Mouse (Mus musculus) ZHBTc4 (cell line): ENCODE data around the gene Ada.
"Not testable (repeated sequence)": the region's sequence is repeated elsewhere in the genome, so short reads cannot be mapped to it uniquely, and the experiment has no call there.

Source experiments
- DNase-seq: peaks from one replicate; pipeline ENCODE4 v3.0.0-alpha.2; 2011; ENCODE audit warnings: low read depth, low spot score

The Ada gene

DNA sequence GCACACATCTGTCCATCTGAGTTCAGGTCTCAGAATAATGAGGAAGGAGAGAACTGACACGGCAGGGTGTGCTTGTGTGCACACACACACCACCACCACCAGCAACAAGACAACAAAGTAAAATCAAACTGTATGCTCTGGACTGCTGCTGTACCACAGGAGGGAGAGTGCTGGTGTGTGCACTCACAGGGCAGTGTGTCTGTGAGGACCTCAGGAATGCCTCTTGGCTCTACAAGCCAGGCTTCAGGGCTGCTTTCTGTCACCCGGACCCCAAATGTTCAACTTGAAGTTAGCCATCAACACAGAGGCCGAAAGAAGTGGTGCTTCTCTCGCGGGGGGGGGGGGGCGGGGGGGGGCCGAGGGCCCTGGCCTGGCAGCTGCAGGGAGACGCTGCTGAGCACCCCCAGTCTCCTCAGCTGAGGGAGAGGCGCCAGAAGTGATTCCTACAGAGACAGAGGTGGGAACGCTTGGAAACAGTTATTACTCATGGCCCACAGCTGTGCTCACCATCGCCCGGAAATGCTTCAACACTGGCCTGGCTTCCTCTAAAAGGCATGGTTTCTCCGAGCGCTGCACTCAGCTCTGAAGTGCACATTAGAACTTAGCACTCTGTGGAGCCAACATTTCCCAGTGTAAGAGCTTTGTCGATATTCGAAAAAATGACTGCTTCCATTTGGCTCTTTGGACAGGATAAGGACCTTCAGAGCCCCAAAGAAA lies 52.1 kb downstream of the Ada start:
- no peak for DNase-seq

GRCm38 (mm10) chr2:163696763-163697162 lies 53.3 kb downstream of the Ada start:
- DNase-seq = peak; percentile 20

GRCm38 (mm10) chr2:163693716-163694314 lies 56.2 kb downstream of the Ada start:
- DNase-seq = no peak

- no peak for DNase-seq
Measured at GRCm38 (mm10) chr2:163692873-163693612, 57.0 kb downstream of the Ada start.

DNA sequence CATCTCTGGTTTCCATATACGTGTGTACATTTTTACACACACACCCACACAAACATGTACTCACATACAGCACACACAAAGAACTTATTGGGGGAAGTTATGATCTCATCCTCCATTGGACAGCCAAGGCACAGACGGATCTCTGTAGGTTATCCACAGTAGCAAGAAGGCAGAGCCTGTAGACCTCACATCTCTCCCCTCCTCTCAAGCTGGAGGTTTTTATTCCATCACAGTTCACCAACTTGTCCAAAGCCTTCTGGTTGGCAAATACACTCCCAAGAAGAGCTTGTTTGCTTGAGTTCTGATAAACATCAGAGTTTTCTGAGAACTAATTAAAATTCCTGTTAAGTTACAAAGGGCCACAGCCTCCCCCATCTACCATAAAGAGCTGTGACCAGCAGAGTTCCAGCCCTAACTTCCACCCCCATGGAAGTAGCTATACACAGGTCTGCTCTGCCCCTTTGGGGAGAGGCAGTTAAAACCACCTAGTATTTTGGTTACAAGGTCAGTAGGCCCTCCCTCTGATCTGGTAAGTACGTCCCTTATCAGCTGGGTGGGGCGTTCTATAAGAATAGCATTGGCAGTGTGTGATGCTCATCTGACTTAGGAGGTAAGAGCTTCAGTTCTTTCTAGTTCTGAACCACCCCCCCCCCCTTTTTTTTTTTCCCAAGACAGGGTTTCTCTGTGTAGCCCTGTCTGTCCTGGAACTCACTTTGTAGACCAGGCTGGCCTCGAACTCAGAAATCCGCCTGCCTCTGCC lies 58.0 kb downstream of the Ada start:
- no peak for DNase-seq

GRCm38 (mm10) chr2:163690409-163691304 lies 59.4 kb downstream of the Ada start:
- no peak for DNase-seq

DNA sequence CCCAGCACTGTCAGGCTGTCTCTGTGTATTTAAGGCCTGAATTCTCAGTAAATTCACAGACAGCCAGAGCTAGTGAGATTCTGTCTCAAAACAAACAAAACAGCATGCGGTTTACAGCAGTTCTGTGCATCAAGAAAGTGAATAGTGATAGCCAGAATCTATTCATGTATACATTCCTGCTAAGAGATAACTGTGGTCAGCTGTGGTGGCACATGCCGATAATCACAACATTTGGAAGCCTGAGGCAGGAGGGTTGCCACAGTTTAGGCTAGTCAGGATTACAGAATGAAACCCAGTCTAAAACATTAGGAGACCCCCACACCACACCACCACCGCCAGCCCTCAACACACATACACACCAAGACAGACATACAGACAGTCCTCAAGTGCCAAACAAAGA lies 60.3 kb downstream of the Ada start:
- DNase-seq = no peak

DNA sequence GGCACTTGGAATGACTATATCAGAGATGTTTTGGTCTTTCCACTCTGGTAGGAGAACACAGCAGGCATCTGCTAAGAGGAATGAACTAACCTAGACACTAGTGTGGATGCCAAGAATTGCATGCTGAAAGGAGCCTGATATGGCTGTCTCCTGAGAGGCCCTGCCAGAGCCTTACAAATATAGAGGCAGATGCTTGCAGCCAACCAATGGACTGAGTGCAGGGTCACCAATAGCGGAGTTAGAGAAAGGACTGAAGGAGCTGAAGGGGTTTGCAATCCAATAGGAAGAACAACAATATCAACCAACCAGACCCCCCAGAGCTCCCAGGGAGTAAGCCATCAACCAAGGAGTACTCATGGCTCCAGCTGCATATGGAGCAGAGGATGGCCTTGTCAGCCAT lies 61.7 kb downstream of the Ada start:
- DNase-seq = not testable (repeated sequence)

GRCm38 (mm10) chr2:163686886-163687285 lies 63.2 kb downstream of the Ada start:
- DNase-seq = no peak

GRCm38 (mm10) chr2:163686233-163686632 lies 63.8 kb downstream of the Ada start:
- DNase-seq = no peak

DNA sequence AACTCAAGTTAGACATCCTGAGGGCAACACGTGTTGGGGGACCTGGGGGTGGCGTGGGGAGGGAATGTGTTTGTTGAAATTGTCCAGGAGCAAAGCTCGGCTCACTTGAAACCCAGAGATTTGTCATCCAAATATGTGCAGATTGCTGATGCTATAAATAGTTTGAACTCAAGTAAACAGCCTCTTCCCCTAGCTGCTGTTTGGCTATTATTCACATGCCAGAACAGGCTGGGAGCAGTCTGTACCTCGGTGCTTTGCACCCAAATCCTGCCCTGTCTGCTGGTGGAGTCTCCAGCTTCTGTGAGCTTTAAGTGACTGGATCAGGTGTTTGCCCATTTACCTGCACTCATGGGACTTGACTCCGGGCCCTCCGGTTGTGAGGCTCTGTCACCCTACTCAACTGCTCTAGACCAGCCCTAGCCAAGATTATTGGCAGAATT lies 64.3 kb downstream of the Ada start:
- no peak for DNase-seq

DNA sequence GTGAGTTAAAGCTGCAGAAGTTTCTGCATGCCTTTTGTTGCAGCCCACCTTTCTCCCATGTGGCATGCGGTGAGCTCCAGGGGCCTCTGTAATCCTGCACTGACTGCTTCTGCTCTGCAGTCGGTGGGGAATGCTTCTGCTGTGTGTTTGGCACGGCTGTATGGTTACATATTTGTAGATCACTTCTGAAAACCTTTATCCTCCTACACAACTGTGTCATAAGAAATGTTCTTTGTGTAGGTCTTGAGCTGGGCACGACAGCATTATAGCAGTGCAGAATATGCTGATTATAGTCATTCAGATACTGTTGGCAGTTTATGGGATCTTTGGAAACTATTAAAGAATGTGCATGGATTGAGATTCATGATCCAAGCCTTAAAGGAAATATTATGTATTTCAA lies 64.8 kb downstream of the Ada start:
- DNase-seq = no peak

GRCm38 (mm10) chr2:163682344-163682743 lies 67.7 kb downstream of the Ada start:
- DNase-seq = no peak

DNA sequence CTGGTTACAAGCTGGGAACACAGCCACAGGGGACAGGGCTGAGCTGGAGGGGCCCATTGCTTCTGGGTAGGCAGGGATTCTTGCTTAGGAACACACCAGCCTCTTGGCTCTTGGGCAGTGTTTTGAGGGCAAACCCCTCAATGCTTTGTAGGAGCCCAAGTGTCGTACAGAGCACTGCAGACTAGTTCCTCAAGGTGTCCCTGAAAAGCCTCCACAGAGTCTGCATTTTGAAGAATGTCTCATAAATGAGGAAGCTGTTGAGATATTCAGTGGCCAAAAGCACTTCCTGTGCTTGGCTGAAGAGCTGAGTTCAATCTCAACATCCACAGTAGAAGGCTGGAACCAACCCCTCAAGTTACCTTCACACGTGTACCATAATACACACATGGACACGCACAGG lies 73.3 kb downstream of the Ada start:
- DNase-seq = no peak
